Mouse (Mus musculus) midbrain, embryonic 11.5 days (tissue): ENCODE measurements around the gene Suclg1. TPM values are rescaled to one million over a fixed set of nuclear protein-coding genes. Genes with fewer than 3 reads are reported as not detected.

Experiments
- ATAC-seq: fragments of 200-750 bp; cut with Nextera tagmentation; 2 replicates; pipeline ENCODE4 v1.8.0; 2017; ENCODE audit warnings: moderate TSS enrichment, moderate library complexity; ENCODE audit not compliant: low FRiP score
- DNase-seq: peaks from one replicate; pipeline ENCODE4 v3.0.0; 2015; ENCODE audit warnings: low spot score; ENCODE audit errors: missing footprints
- H3K27ac ChIP-seq: fragments of 300-500 bp; sonication (generic); 2 replicates; pipeline ENCODE4 v1.5.1; 2014; ENCODE audit warnings: low read depth, low read length
- H3K27me3 ChIP-seq: fragments of 300-500 bp; sonication (generic); 2 replicates; pipeline ENCODE4 v1.6.1; 2014; ENCODE audit warnings: mild to moderate bottlenecking, low read length, moderate library complexity, mixed read lengths; ENCODE audit not compliant: control insufficient read depth, insufficient read depth
- H3K36me3 ChIP-seq: fragments of 300-500 bp; sonication (generic); 2 replicates; pipeline ENCODE4 v1.6.1; 2014; ENCODE audit warnings: mild to moderate bottlenecking, low read length, moderate library complexity, mixed read lengths; ENCODE audit not compliant: control insufficient read depth, insufficient read depth
- H3K4me1 ChIP-seq: fragments of 300-500 bp; sonication (generic); 2 replicates; pipeline ENCODE4 v1.6.1; 2014; ENCODE audit warnings: low read length; ENCODE audit not compliant: control insufficient read depth, insufficient read depth
- H3K4me2 ChIP-seq: fragments of 300-500 bp; sonication (generic); 2 replicates; pipeline ENCODE4 v1.6.1; 2014; ENCODE audit warnings: mild to moderate bottlenecking, moderate library complexity
- H3K4me3 ChIP-seq: fragments of 300-500 bp; sonication (generic); 2 replicates; pipeline ENCODE4 v1.5.1; 2014; ENCODE audit warnings: low read depth, low read length
- H3K9ac ChIP-seq: fragments of 300-500 bp; sonication (generic); 2 replicates; pipeline ENCODE4 v1.6.1; 2014; ENCODE audit warnings: low read length
- H3K9me3 ChIP-seq: fragments of 300-500 bp; sonication (generic); 2 replicates; pipeline ENCODE4 v1.6.1; 2016; ENCODE audit warnings: low read length; ENCODE audit not compliant: control insufficient read depth
- WGBS: fragments of 180-500 bp; shearing (Covaris S2); extraction: QIAGEN DNeasy Blood & Tissue Kit; methylation state at CpG from one replicate; pipeline ENCODE4 v1.1.7; 2014; 5-methylcytosine and 5-hydroxymethylcytosine counted together
- polyA plus RNA-seq: library from polyadenylated mRNA; unstranded; fragments of >200 nt; fragmentation: Nextera tagmentation; extraction: Ambion mirVana; gene quantifications from 2 replicates; pipeline ENCODE4 v1.2.1, GENCODE M21; 2014

Gene Suclg1
- polyA plus RNA-seq, 1 experiment from 2014 or later, result 175 TPM

GRCm38 (mm10) chr6:73221958-73222735, 26.0 kb upstream of the Suclg1 start:
- no peaks in the 10 kb centered on the region for H3K9me3 ChIP-seq
- DNase-seq, result peak; percentile 95
- 40% methylated on average over 23 of the region's 23 CpGs for WGBS
- H3K27ac ChIP-seq, result no peak overlapping the region
- H3K4me1 ChIP-seq, result no peaks in the 10 kb centered on the region
- H3K36me3 ChIP-seq, result no peaks in the 10 kb centered on the region
- H3K4me2 ChIP-seq, result peak overlapping the region; percentile 57
- no peaks in the 10 kb centered on the region for H3K27me3 ChIP-seq
- ATAC-seq, result peak; percentile 60
- H3K4me3 ChIP-seq, result peak overlapping the region; percentile 33
- peak overlapping the region; percentile 48 for H3K9ac ChIP-seq

GRCm38 (mm10) chr6:73222841-73223526, 25.2 kb upstream of the Suclg1 start:
- no peak for ATAC-seq
- Histone ChIP-seq H3K4me2 (no peak overlapping the region), H3K27ac (no peak overlapping the region), H3K27me3 (no peaks in the 10 kb centered on the region), H3K9ac (no peak overlapping the region), H3K9me3 (no peaks in the 10 kb centered on the region), H3K4me3 (no peak overlapping the region), H3K36me3 (no peaks in the 10 kb centered on the region), H3K4me1 (no peaks in the 10 kb centered on the region)
- DNase-seq, result peak; percentile 90
- 23% methylated on average over 8 of the region's 10 CpGs for WGBS

- Histone ChIP-seq H3K36me3 (no peaks in the 10 kb centered on the region), H3K27ac (no peak overlapping the region), H3K4me1 (no peaks in the 10 kb centered on the region), H3K27me3 (no peaks in the 10 kb centered on the region), H3K9me3 (no peaks in the 10 kb centered on the region), H3K4me2 (no peak overlapping the region), H3K9ac (no peak overlapping the region), H3K4me3 (no peak overlapping the region)
- DNase-seq (peak; percentile 93), ATAC-seq (no peak)
- 48% methylated on average over 10 of the region's 10 CpGs for WGBS
These were observed 20.6 kb upstream of the Suclg1 start for GRCm38 (mm10) chr6:73227376-73228158.

GRCm38 (mm10) chr6:73228408-73228807, 19.8 kb upstream of the Suclg1 start:
- H3K4me1 ChIP-seq, result no peaks in the 10 kb centered on the region
- no peak for ATAC-seq
- no peaks in the 10 kb centered on the region for H3K9me3 ChIP-seq
- DNase-seq, result no peak
- H3K4me2 ChIP-seq, result no peak overlapping the region
- 67% methylated on average over 4 of the region's 4 CpGs for WGBS
- no peak overlapping the region for H3K4me3 ChIP-seq
- no peak overlapping the region for H3K9ac ChIP-seq
- no peaks in the 10 kb centered on the region for H3K27me3 ChIP-seq
- H3K27ac ChIP-seq, result no peak overlapping the region
- no peaks in the 10 kb centered on the region for H3K36me3 ChIP-seq

- 71% methylated on average over 3 of the region's 3 CpGs for WGBS
- H3K9me3 ChIP-seq, result no peaks in the 10 kb centered on the region
- no peak overlapping the region for H3K4me3 ChIP-seq
- DNase-seq (no peak), ATAC-seq (no peak)
- H3K27ac ChIP-seq, result no peak overlapping the region
- H3K4me1 ChIP-seq, result no peaks in the 10 kb centered on the region
- no peak overlapping the region for H3K9ac ChIP-seq
- no peaks in the 10 kb centered on the region for H3K36me3 ChIP-seq
- H3K27me3 ChIP-seq, result no peaks in the 10 kb centered on the region
- H3K4me2 ChIP-seq, result no peak overlapping the region
These were observed 19.3 kb upstream of the Suclg1 start for GRCm38 (mm10) chr6:73228881-73229280.

- Histone ChIP-seq H3K4me3 (no peak overlapping the region), H3K36me3 (no peaks in the 10 kb centered on the region), H3K9ac (no peak overlapping the region), H3K4me2 (no peak overlapping the region), H3K9me3 (no peaks in the 10 kb centered on the region), H3K27me3 (no peaks in the 10 kb centered on the region), H3K27ac (no peak overlapping the region), H3K4me1 (no peaks in the 10 kb centered on the region)
- DNase-seq (no peak), ATAC-seq (no peak)
- 89% methylated on average over 12 of the region's 12 CpGs for WGBS
These were observed 16.0 kb upstream of the Suclg1 start for GRCm38 (mm10) chr6:73232152-73232584.

GRCm38 (mm10) chr6:73233202-73233726, 14.9 kb upstream of the Suclg1 start:
- Histone ChIP-seq H3K9me3 (no peaks in the 10 kb centered on the region), H3K4me3 (no peak overlapping the region), H3K4me2 (no peak overlapping the region), H3K4me1 (no peaks in the 10 kb centered on the region), H3K36me3 (no peaks in the 10 kb centered on the region), H3K27ac (no peak overlapping the region), H3K9ac (no peak overlapping the region), H3K27me3 (no peaks in the 10 kb centered on the region)
- 85% methylated on average over 6 of the region's 6 CpGs for WGBS
- ATAC-seq, result no peak
- no peak for DNase-seq

GRCm38 (mm10) chr6:73234302-73234900, 13.8 kb upstream of the Suclg1 start:
- WGBS, result 96% methylated on average over 6 of the region's 6 CpGs

More at GRCm38 (mm10) chr6:73234302-73234900, 13.8 kb upstream of the Suclg1 start:
- H3K9me3 ChIP-seq, result no peaks in the 10 kb centered on the region
- H3K4me3 ChIP-seq, result no peak overlapping the region
- H3K27ac ChIP-seq, result no peak overlapping the region
- H3K36me3 ChIP-seq, result no peaks in the 10 kb centered on the region
- H3K27me3 ChIP-seq, result no peaks in the 10 kb centered on the region
- no peaks in the 10 kb centered on the region for H3K4me1 ChIP-seq
- ATAC-seq (no peak), DNase-seq (no peak)
- no peak overlapping the region for H3K9ac ChIP-seq
- H3K4me2 ChIP-seq, result no peak overlapping the region
